Mouse (Mus musculus): ENCODE data around the gene Ankrd22.

- TF ChIP-seq CTCF (conservative IDR thresholded peaks at IDR 0.05; ENCODE audit: low read length) (no peak), POU5F1 (IDR thresholded peaks at IDR 0.05; ENCODE audit: borderline replicate concordance, low read length) (no peak), NANOG (IDR thresholded peaks at IDR 0.05; ENCODE audit: borderline replicate concordance, low read length) (no peak)
These were observed 46.2 kb downstream of the Ankrd22 start for GRCm38 (mm10) chr19:34119653-34120052.
